Mouse (Mus musculus): ENCODE data around the gene Tcp11l2.

Gene Tcp11l2

DNA sequence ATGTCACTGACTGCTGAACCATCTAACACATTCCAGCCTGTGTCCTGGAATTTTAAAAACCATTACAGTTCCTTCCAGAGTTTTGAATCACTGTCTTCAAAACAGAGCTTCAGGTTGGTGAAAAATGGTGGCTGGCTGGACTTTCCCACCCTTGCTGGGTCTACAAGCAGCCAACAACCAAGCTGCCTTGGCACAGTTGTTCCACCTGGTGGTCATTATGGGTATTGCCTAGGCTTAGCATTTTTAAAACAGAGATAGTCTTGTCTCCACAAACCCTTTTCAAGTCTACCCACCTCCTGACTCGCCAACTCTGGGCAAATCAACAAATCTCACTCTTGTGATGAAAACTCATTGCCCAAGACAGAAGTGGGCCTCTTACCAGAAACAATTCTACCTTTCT lies 17.9 kb upstream of the Tcp11l2 start:
- in situ Hi-C loops (cut with MboI), result no loop called here

- in situ Hi-C loops (cut with MboI), result no loop called here
These were observed 16.4 kb upstream of the Tcp11l2 start for GRCm38 (mm10) chr10:84559986-84560385.

- in situ Hi-C loops (cut with MboI), result no loop called here
These were observed 14.3 kb upstream of the Tcp11l2 start for GRCm38 (mm10) chr10:84562121-84562520.

- in situ Hi-C loops (cut with MboI), result no loop called here
These were observed 13.6 kb upstream of the Tcp11l2 start for GRCm38 (mm10) chr10:84562567-84563554.

- in situ Hi-C loops (cut with MboI), result no loop called here
These were observed 12.0 kb upstream of the Tcp11l2 start for GRCm38 (mm10) chr10:84564427-84564826.

GRCm38 (mm10) chr10:84571052-84571639 lies 5.3 kb upstream of the Tcp11l2 start:
- in situ Hi-C loops (cut with MboI), result no loop called here

DNA sequence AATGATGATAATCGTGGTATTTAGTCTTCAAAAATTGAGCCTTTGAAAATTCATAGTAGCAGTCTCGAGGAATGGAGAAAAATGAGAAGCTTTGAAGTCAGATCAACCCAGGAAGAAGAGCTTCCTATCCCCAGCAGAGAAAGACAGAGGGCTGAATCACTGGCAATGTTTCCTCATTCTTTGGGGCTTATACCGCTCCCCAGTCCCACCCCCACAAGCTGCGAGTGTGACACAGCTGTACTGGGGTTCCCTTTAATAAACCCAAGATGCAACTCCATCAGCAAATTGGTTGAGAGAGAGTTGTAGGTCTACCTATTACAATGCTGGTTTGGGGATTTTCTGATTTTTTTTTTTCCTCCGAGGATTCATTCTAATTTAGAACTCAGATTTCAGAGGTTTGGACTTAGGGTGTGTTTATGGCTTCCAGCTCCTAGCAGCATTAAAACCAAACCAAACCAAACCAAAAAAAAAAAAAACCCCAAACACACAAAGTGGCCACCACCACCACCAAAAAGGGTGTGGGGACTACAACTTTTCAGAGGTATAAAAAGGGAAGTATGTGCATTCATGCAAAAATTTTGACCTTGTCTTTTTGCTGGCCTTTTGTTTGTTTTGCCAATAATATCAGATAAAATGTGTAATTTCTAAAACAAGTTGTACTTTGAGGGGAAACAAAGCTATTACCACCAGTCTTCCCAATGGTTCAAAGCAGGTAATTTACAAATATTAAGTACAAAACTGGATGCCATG lies 2.6 kb upstream of the Tcp11l2 start:
- in situ Hi-C loops (cut with MboI), result no loop called here

DNA sequence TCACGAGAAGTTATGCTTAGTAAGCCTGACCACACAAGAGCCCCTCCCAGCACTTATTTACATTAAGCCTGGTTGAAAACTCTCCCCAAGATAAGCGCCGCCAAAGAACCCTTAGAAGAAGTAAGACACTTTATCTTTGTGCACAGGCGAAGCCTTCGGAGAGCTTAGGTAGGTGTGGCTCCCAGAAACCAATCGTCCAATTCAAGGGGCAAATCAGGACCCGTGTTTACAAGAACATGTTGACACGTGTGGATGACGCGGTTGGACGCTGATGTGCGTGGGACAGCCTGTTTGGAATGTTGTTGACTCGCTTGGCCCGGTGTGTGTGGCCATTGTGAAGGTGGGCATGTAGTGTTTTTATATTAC lies 414 bp upstream of the Tcp11l2 start:
- in situ Hi-C loops (cut with MboI), result no loop called here

- in situ Hi-C loops (cut with MboI), result no loop called here
These were observed 773 bp downstream of the Tcp11l2 start for GRCm38 (mm10) chr10:84577071-84577727.

DNA sequence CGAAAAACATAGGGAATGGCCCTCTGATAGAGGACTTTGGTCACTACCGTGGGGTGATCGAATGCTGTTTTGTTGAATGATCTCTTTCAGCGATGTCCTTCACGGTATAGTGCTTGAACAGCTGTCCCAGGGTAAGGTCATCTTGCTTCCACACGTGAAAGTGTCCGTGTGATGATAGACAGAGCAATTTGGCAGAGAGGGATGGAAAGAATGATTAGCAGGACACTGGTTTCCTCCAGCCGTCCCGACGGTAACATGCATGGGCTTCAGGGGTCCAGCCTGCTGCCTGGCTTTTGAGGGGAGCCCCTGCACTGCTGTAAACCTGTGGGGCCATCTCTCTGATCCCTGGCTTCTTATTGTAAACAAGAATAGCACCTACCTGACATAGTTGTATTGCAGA lies 2.3 kb downstream of the Tcp11l2 start:
- in situ Hi-C loops (cut with MboI), result no loop called here

GRCm38 (mm10) chr10:84579527-84579926 lies 3.1 kb downstream of the Tcp11l2 start:
- in situ Hi-C loops (cut with MboI), result no loop called here

GRCm38 (mm10) chr10:84581191-84581590 lies 4.8 kb downstream of the Tcp11l2 start:
- in situ Hi-C loops (cut with MboI), result no loop called here

GRCm38 (mm10) chr10:84582236-84582635 lies 5.8 kb downstream of the Tcp11l2 start:
- in situ Hi-C loops (cut with MboI), result no loop called here

DNA sequence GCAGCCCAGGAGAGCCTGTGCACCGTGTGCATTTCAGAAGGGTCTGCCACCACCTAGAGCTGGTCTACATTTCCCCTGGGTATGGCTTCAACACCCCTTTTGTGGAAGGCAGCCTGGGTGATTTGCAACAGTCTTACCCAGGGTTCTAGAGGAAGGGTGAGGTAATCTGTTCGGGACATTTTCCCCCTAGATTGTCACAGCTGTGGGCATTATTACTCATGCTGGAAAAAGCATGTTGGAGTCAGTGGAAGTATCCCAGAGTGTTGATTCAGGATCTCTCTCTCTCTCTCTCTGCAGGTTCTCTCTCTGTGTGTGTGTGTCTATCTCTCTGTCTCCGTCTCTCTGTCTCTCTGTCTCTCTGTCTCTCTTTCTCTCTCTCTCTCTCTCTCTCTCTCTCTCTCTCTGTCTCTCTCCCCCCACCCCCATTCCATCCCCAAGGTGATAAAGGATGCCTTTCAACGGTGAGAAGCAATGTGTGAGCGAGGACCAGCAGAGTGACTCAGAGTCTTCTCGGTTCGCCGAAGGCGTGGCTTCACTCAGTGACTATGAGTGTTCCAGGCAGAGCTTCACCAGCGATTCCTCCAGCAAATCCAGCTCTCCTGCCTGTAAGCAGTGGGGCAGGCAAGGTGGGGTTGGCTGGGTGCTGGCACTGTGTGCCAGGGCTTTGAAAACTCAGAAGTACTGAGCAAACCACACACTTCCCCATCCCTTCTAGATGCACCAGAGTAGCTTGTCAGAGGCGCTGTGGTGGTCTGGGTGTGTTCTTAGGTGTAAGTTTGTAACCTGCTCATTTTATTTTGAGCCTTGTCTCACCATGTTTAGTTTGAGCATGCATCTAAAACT lies 8.2 kb downstream of the Tcp11l2 start:
- in situ Hi-C loops (cut with MboI), result no loop called here

GRCm38 (mm10) chr10:84585294-84585650 lies 8.8 kb downstream of the Tcp11l2 start:
- in situ Hi-C loops (cut with MboI), result no loop called here

- in situ Hi-C loops (cut with MboI), result no loop called here
These were observed 14.5 kb downstream of the Tcp11l2 start for GRCm38 (mm10) chr10:84590956-84591355.

GRCm38 (mm10) chr10:84591640-84592148 lies 15.3 kb downstream of the Tcp11l2 start:
- in situ Hi-C loops (cut with MboI), result no loop called here

DNA sequence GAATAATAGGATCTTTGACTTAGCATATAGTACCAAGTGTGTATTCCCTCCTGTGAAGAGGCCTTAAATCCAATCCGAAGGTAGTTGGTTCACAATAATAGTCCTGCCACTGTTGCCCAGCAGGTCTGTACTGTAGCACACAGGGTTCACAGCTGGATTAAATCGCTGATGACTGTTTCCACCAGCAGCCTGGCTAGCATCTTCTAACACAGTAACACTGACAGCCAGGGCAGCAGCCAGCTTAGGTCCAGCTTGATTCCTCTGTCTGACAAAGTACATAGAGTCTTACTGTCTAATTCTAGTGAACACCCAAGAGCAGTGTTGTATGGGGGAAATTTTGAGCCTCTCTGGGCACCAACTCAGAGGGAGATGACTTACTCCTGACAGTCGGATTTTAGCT lies 16.3 kb downstream of the Tcp11l2 start:
- in situ Hi-C loops (cut with MboI), result no loop called here

DNA sequence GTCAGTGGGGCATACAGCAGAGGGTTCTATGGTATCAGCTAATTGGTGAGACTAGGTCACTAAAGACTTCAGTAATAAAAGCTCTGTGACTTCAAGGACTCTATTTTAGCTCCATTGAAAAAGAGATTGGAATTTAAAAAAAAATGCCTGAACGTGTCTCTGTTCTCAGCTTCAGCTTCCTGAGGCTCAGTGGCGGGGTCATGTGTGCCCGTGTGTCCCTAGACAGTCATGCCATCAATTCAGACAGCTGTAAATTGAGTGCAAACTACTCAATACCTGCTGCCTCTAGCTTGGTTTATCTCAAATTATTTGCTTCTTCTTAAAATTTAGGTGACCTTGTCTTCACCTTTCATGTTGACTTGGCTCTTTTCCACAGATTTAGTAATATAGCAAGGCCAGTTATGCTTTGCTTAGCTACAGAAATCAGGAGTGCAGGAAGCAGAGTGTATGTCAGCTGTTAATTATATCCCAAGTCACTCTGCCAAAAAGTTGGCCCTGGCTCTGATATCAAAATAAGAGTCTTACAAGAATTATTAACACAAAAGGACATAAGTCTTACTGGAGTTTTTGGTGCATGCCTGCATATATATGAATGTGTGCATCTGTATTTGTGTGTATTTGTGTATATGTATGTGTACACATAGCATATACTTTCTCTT lies 20.8 kb downstream of the Tcp11l2 start:
- in situ Hi-C loops (cut with MboI), result no loop called here

DNA sequence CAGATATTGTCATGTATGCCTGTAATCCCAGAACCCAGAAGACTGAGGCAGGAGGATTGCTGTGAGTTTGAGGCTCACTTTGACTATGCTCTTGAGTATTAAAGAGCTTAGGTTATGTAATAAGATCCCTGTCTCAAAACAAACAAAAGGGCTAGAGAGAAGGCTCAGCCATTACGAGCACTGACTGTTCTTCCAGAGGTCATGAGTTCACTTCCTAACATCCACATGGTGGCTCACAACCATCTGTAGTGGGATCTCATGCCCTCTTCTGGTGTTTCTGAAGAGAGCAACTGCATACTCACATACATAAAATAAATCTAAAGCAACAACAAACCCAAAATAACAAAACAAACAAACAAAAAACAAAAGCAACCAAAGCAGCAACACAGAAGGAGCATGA lies 21.7 kb downstream of the Tcp11l2 start:
- in situ Hi-C loops (cut with MboI), result no loop called here
